Mouse (Mus musculus): ENCODE results near the gene Nlgn3.

DNA sequence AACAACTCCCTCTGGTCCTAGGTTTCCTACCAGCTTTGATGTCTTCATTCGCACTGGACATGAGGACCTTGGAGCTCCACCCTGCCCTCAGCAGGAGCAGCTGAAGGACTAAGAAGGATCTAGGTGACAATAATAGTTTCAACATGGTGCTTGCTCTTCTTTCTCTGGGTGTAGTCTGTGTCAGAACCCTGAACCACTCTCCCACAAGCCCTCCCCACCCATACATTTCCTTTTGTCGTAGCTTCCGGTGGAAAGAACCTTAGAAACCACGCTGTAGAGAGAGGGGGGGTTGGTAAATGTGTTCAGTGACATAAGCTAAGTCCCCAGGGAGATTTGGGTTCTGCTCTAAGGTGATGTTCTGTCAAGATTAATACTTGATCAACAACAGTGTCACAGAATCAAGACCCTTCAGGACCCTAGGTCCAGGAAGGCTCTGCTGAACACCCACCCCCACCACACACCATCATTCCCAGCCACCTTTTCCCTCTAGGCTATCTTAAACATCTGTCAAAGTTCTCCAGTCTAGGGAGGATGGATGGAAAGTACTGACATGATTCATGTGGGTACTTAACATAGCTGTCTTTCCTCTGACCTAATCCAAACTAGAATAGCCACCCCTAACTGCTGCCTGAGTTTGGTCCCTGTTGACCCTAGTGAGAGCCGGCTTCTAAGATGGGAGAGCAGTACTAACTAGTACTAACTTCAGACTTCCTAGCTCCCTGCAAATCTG is 30.8 kb upstream of the Nlgn3 start, which contains the start of gene Il2rg:
- no peak for TF ChIP-seq GATA1 (IDR thresholded peaks at IDR 0.05; ENCODE audit: borderline replicate concordance, low read length)
- no peak for TF ChIP-seq FLI1 (IDR thresholded peaks at IDR 0.05; ENCODE audit: low read length)

Measured in megakaryocyte, embryonic 14.5 days (primary cell).